Mouse (Mus musculus) C2C12 (cell line): ENCODE data around the gene Mylk4.

Experiments used
- CEBPB ChIP-seq: IDR thresholded peaks from one replicate; pipeline ENCODE4 v1.6.1; 2011; ENCODE audit warnings: low read depth, mild to moderate bottlenecking, control low read depth, moderate library complexity
- CTCF ChIP-seq: IDR thresholded peaks from one replicate; pipeline ENCODE4 v1.5.1; 2011; ENCODE audit not compliant: control insufficient read depth, insufficient read depth, insufficient read length
- FOSL1 ChIP-seq: IDR thresholded peaks from one replicate; pipeline ENCODE4 v1.8.0; 2011; ENCODE audit warnings: mild to moderate bottlenecking, low read length; ENCODE audit not compliant: poor library complexity, insufficient read depth, severe bottlenecking
- MAX ChIP-seq: IDR thresholded peaks from one replicate; pipeline ENCODE4 v1.6.1; 2011; ENCODE audit warnings: mild to moderate bottlenecking, control low read depth
- MYOD1 ChIP-seq: IDR thresholded peaks from one replicate; pipeline ENCODE4 v1.6.1; 2011; ENCODE audit warnings: low read depth; ENCODE audit not compliant: control insufficient read depth, insufficient read length
- MYOG ChIP-seq: IDR thresholded peaks from one replicate; pipeline ENCODE4 v1.6.1; 2011; ENCODE audit not compliant: control insufficient read depth, insufficient read length; ENCODE audit errors: extremely low read depth
- USF1 ChIP-seq: IDR thresholded peaks from one replicate; pipeline ENCODE4 v1.6.1; 2011; ENCODE audit warnings: low read depth, mild to moderate bottlenecking, control low read depth, moderate library complexity

DNA sequence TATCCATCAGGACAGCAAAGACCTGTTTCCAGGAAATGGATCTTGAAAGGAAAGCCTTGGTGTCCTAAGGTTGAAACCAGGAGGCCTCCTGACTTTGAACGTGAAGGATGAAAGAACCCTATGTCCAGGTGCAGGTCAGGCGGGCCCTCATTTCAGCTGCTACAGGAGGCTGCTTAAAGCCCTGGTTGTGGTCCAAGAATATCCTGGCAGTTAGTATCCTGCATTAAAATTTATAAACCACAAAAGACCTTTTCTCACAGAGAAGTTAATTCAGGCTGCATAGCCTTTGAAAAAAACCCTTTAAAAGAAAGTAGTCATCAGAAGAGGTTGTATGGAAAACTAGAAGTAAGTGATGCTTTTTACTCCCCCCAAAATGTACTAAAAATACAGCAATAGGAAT, 23.0 kb downstream of the Mylk4 start:
- TF ChIP-seq CTCF (no peak), USF1 (no peak), CEBPB (no peak), MYOG (no peak), MAX (no peak), MYOD1 (no peak), FOSL1 (no peak)
